Mouse (Mus musculus) liver, embryonic 14.5 days (tissue): ENCODE measurements around the gene Psma7. TPM values are rescaled to one million over a fixed set of nuclear protein-coding genes. Genes with fewer than 3 reads are reported as not detected.

Source experiments
- ATAC-seq: fragments of 200-750 bp; cut with Nextera tagmentation; 2 replicates; pipeline ENCODE4 v1.8.0; 2017; ENCODE audit warnings: moderate number of reproducible peaks, mild to moderate bottlenecking, moderate library complexity; ENCODE audit not compliant: insufficient read depth
- DNase-seq, 3 experiments: peaks; one replicate each; pipeline ENCODE4 v3.0.0-alpha.2; 2012 to 2013; ENCODE audit warnings: low read depth in 3 of 3, low spot score in 3 of 3
- H3K27ac ChIP-seq: fragments of 300-500 bp; sonication (generic); 2 replicates; pipeline ENCODE4 v1.5.1; 2014; ENCODE audit warnings: moderate library complexity, mild to moderate bottlenecking, control low read depth, inconsistent platforms
- H3K27me3 ChIP-seq: fragments of 300-500 bp; sonication (generic); 2 replicates; pipeline ENCODE4 v1.6.1; 2014; ENCODE audit warnings: mild to moderate bottlenecking, low read length, moderate library complexity; ENCODE audit not compliant: control insufficient read depth, insufficient read depth
- H3K36me3 ChIP-seq: fragments of 300-500 bp; sonication (generic); replicated peaks from 2 replicates; pipeline ENCODE4 v1.6.1; 2014; ENCODE audit warnings: low read depth; ENCODE audit not compliant: control insufficient read depth, insufficient read depth
- H3K4me1 ChIP-seq, 2 experiments: fragments of 200-500 bp in 1 of 2; fragments of 300-500 bp in 1 of 2; sonication (generic) in 1 of 2; replicated peaks; 2 replicates each; pipeline ENCODE4 v1.6.1; 2012 to 2014; ENCODE audit warnings: antibody characterized with exemption in 1 of 2, inconsistent platforms in 1 of 2, low read length in 1 of 2; ENCODE audit not compliant: control insufficient read depth in 2 of 2, insufficient read depth in 2 of 2
- H3K4me2 ChIP-seq: fragments of 300-500 bp; sonication (generic); 2 replicates; pipeline ENCODE4 v1.6.1; 2014; ENCODE audit warnings: low read depth, mild to moderate bottlenecking, control low read depth, moderate library complexity
- H3K4me3 ChIP-seq, 2 experiments: fragments of 200-500 bp in 1 of 2; fragments of 300-500 bp in 1 of 2; sonication (generic) in 1 of 2; 2 replicates each; pipeline ENCODE4 v1.5.1; 2012 to 2014; ENCODE audit warnings: low read depth in 2 of 2, low read length in 2 of 2, mild to moderate bottlenecking in 2 of 2, control low read depth in 1 of 2, inconsistent platforms in 1 of 2, moderate library complexity in 1 of 2; ENCODE audit not compliant: insufficient read depth in 1 of 2
- H3K9ac ChIP-seq: fragments of 300-500 bp; sonication (generic); replicated peaks from 2 replicates; pipeline ENCODE4 v1.6.1; 2014; ENCODE audit warnings: mild to moderate bottlenecking, control low read depth, moderate library complexity
- H3K9me3 ChIP-seq: fragments of 300-500 bp; sonication (generic); 2 replicates; pipeline ENCODE4 v1.6.1; 2016; ENCODE audit warnings: low read length, mixed read lengths; ENCODE audit not compliant: control insufficient read depth
- CTCF ChIP-seq: IDR thresholded peaks from 2 replicates; pipeline ENCODE4 v1.5.1; 2016; ENCODE audit warnings: antibody characterized with exemption, low read depth, control low read depth
- EP300 ChIP-seq: IDR thresholded peaks from 2 replicates; pipeline ENCODE4 v1.6.1; 2016; ENCODE audit warnings: antibody characterized with exemption, low read depth
- WGBS: fragments of 180-500 bp; shearing (Covaris S2); extraction: QIAGEN DNeasy Blood & Tissue Kit; methylation state at CpG from one replicate; pipeline ENCODE4 v1.1.7; 2014; ENCODE audit not compliant: insufficient replicate concordance; 5-methylcytosine and 5-hydroxymethylcytosine counted together
- polyA plus RNA-seq, 2 experiments: library from polyadenylated mRNA; depleted of rRNA in 1 of 2; stranded (reverse) in 1 of 2; unstranded in 1 of 2; fragments of >200 nt; fragmentation: Nextera tagmentation in 1 of 2; extraction: Ambion mirVana in 1 of 2; gene quantifications; 2 replicates each; pipeline versions ENCODE4 v1.2.1 to v1.2.3; 2012 to 2014

Psma7 gene
- polyA plus RNA-seq, 2 experiments, result 150 to 347 TPM

GRCm38 (mm10) chr2:179993071-179993470, 49.2 kb downstream of the Psma7 start:
- ATAC-seq, result no peak
- Histone ChIP-seq H3K27me3 (no peaks in the 10 kb centered on the region), H3K9me3 (no peaks in the 10 kb centered on the region), H3K36me3 (no peaks in the 10 kb centered on the region), H3K27ac (no peak overlapping the region), H3K9ac (no peak overlapping the region), H3K4me3 (no peak overlapping the region), H3K4me1 (no peaks in the 10 kb centered on the region), H3K4me2 (no peak overlapping the region)
- TF ChIP-seq EP300 (no peak), CTCF (no peak)
- DNase-seq, result no peak
- 68% methylated on average over 5 of the region's 5 CpGs for WGBS

DNA sequence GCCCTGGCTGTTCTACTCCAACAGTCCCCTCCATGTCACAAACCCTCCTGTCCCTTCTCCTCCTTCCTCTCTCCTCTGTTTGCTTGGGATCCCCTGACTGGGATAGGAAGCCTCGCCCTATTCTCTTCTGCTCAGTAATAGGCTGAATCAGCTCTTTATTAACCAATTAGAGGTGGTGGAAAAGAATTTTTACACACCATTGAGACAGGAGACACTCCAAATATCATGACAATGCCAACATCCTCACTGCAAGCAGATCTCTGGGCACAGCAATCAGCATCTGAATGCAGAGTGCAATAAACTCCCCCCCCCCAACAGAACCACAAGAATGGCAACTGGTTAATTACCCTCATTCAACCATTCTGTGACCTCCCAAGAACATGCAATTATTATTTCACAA, 53.1 kb downstream of the Psma7 start:
- no peaks in the 10 kb centered on the region for H3K36me3 ChIP-seq
- H3K4me1 ChIP-seq, result no peaks in the 10 kb centered on the region
- 55% methylated on average over 1 of the region's 1 CpGs for WGBS
- no peak overlapping the region for H3K9ac ChIP-seq
- no peak overlapping the region for H3K4me2 ChIP-seq
- DNase-seq (no peak), ATAC-seq (no peak)
- H3K9me3 ChIP-seq, result no peaks in the 10 kb centered on the region
- H3K4me3 ChIP-seq, result no peak overlapping the region
- no peaks in the 10 kb centered on the region for H3K27me3 ChIP-seq
- no peak overlapping the region for H3K27ac ChIP-seq
- no peak for TF ChIP-seq CTCF
- TF ChIP-seq EP300, result no peak

- DNase-seq (no peak), ATAC-seq (no peak)
- no peaks in the 10 kb centered on the region for H3K4me1 ChIP-seq
- H3K27me3 ChIP-seq, result no peaks in the 10 kb centered on the region
- 61% methylated on average over 10 of the region's 10 CpGs for WGBS
- no peak overlapping the region for H3K4me3 ChIP-seq
- H3K27ac ChIP-seq, result no peak overlapping the region
- no peaks in the 10 kb centered on the region for H3K36me3 ChIP-seq
- H3K9ac ChIP-seq, result no peak overlapping the region
- no peak for TF ChIP-seq EP300
- TF ChIP-seq CTCF, result no peak
- H3K4me2 ChIP-seq, result no peak overlapping the region
- no peaks in the 10 kb centered on the region for H3K9me3 ChIP-seq
Measured at GRCm38 (mm10) chr2:179986437-179987022, 55.7 kb downstream of the Psma7 start.

Other genes with a start within 250 kb of the Psma7 start
- 4.3 and 5.7 TPM in 2 replicates for gene Taf4, start 65.8 kb downstream of the Psma7 start, polyA plus RNA-seq (2012; rRNA removed)
- gene Taf4, start 65.8 kb downstream of the Psma7 start, polyA plus RNA-seq (2014; fragmentation: Nextera tagmentation; extraction: Ambion mirVana), result 2.1 and 2.3 TPM in 2 replicates
- 6.0 and 10.7 TPM in 2 replicates for gene Lsm14b, start 17.4 kb downstream of the Psma7 start, polyA plus RNA-seq (2012; rRNA removed)
- gene Lsm14b, start 17.4 kb downstream of the Psma7 start, polyA plus RNA-seq (2014; fragmentation: Nextera tagmentation; extraction: Ambion mirVana), result 1.5 and 1.7 TPM in 2 replicates
- 1.0 and 1.3 TPM in 2 replicates for gene Ss18l1, start 76 bp upstream of the Psma7 start, polyA plus RNA-seq (2012; rRNA removed)
- gene Ss18l1, start 76 bp upstream of the Psma7 start, polyA plus RNA-seq (2014; fragmentation: Nextera tagmentation; extraction: Ambion mirVana), result 0.37 and 0.44 TPM in 2 replicates
- 7.7 and 8.5 TPM in 2 replicates for gene Mtg2, start 28.2 kb upstream of the Psma7 start, polyA plus RNA-seq (2012; rRNA removed)
- 9.9 and 10.7 TPM in 2 replicates for gene Mtg2, start 28.2 kb upstream of the Psma7 start, polyA plus RNA-seq (2014; fragmentation: Nextera tagmentation; extraction: Ambion mirVana)
- gene Hrh3, start 62.1 kb upstream of the Psma7 start, polyA plus RNA-seq (2012; rRNA removed), result 0.02 TPM in 1 of 2 replicates, not detected in the other
- gene Hrh3, start 62.1 kb upstream of the Psma7 start, polyA plus RNA-seq (2014; fragmentation: Nextera tagmentation; extraction: Ambion mirVana), result not detected in 2 replicates
- gene Osbpl2, start 76.9 kb upstream of the Psma7 start, polyA plus RNA-seq (2012; rRNA removed), result 3.3 and 4.4 TPM in 2 replicates
- gene Osbpl2, start 76.9 kb upstream of the Psma7 start, polyA plus RNA-seq (2014; fragmentation: Nextera tagmentation; extraction: Ambion mirVana), result 7.9 and 8.4 TPM in 2 replicates
- 51.7 and 53.3 TPM in 2 replicates for gene Adrm1, start 129.1 kb upstream of the Psma7 start, polyA plus RNA-seq (2012; rRNA removed)
- gene Adrm1, start 129.1 kb upstream of the Psma7 start, polyA plus RNA-seq (2014; fragmentation: Nextera tagmentation; extraction: Ambion mirVana), result 77.8 and 80.5 TPM in 2 replicates
- 2.7 and 2.9 TPM in 2 replicates for gene Lama5, start 183.4 kb upstream of the Psma7 start, polyA plus RNA-seq (2012; rRNA removed)
- gene Lama5, start 183.4 kb upstream of the Psma7 start, polyA plus RNA-seq (2014; fragmentation: Nextera tagmentation; extraction: Ambion mirVana), result 1.7 and 1.9 TPM in 2 replicates
- gene Rps21, start 214.9 kb upstream of the Psma7 start, polyA plus RNA-seq (2012; rRNA removed), result 1,402 and 1,840 TPM in 2 replicates
- gene Rps21, start 214.9 kb upstream of the Psma7 start, polyA plus RNA-seq (2014; fragmentation: Nextera tagmentation; extraction: Ambion mirVana), result 511 and 539 TPM in 2 replicates
- 4.9 and 5.6 TPM in 2 replicates for gene Cables2, start 231.1 kb upstream of the Psma7 start, polyA plus RNA-seq (2012; rRNA removed)
- gene Cables2, start 231.1 kb upstream of the Psma7 start, polyA plus RNA-seq (2014; fragmentation: Nextera tagmentation; extraction: Ambion mirVana), result 3.3 and 4.9 TPM in 2 replicates
- 0.02 TPM in 2 replicates for gene Rbbp8nl, start 247.4 kb upstream of the Psma7 start, polyA plus RNA-seq (2012; rRNA removed)
- gene Rbbp8nl, start 247.4 kb upstream of the Psma7 start, polyA plus RNA-seq (2014; fragmentation: Nextera tagmentation; extraction: Ambion mirVana), result not detected in 2 replicates